Mouse (Mus musculus) neural tube, embryonic 15.5 days (tissue): ENCODE measurements at regions not wholly inside any gene's neighbourhood (a gene's known extent, or its start where the extent isn't known, plus 50 kb on each side); places are given as distances from the start of the nearest gene placed in this dataset.
A peak's percentile ranks its signal among the peaks of the same experiment; 100 is the strongest.

ENCODE experiments used
- ATAC-seq: fragments of 200-750 bp; cut with Nextera tagmentation; 2 replicates; pipeline ENCODE4 v1.8.0; 2017; ENCODE audit warnings: mild to moderate bottlenecking, moderate TSS enrichment, moderate library complexity; ENCODE audit not compliant: low FRiP score
- H3K27ac ChIP-seq: fragments of 300-500 bp; sonication (generic); replicated peaks from 2 replicates; pipeline ENCODE4 v1.5.1; 2015; ENCODE audit warnings: mild to moderate bottlenecking, inconsistent platforms
- H3K27me3 ChIP-seq: fragments of 300-500 bp; sonication (generic); replicated peaks from 2 replicates; pipeline ENCODE4 v1.6.1; 2015; ENCODE audit warnings: inconsistent platforms
- H3K36me3 ChIP-seq: fragments of 300-500 bp; sonication (generic); 2 replicates; pipeline ENCODE4 v1.6.1; 2015; ENCODE audit warnings: inconsistent platforms
- H3K4me1 ChIP-seq: fragments of 300-500 bp; sonication (generic); 2 replicates; pipeline ENCODE4 v1.6.1; 2015; ENCODE audit warnings: inconsistent platforms
- H3K4me2 ChIP-seq: fragments of 300-500 bp; sonication (generic); 2 replicates; pipeline ENCODE4 v1.6.1; 2015; ENCODE audit warnings: inconsistent platforms, mild to moderate bottlenecking, moderate library complexity
- H3K4me3 ChIP-seq: fragments of 300-500 bp; sonication (generic); replicated peaks from 2 replicates; pipeline ENCODE4 v1.5.1; 2015; ENCODE audit warnings: mild to moderate bottlenecking, inconsistent platforms
- H3K9ac ChIP-seq: fragments of 300-500 bp; sonication (generic); replicated peaks from 2 replicates; pipeline ENCODE4 v1.6.1; 2015; ENCODE audit warnings: mild to moderate bottlenecking, inconsistent platforms
- H3K9me3 ChIP-seq: fragments of 300-500 bp; sonication (generic); replicated peaks from 2 replicates; pipeline ENCODE4 v1.6.1; 2016; ENCODE audit warnings: inconsistent platforms
- WGBS: fragments of 180-500 bp; shearing (Covaris S2); methylation state at CpG from one replicate; pipeline ENCODE4 v1.1.7; 2015; ENCODE audit warnings: mixed read lengths; 5-methylcytosine and 5-hydroxymethylcytosine counted together

DNA sequence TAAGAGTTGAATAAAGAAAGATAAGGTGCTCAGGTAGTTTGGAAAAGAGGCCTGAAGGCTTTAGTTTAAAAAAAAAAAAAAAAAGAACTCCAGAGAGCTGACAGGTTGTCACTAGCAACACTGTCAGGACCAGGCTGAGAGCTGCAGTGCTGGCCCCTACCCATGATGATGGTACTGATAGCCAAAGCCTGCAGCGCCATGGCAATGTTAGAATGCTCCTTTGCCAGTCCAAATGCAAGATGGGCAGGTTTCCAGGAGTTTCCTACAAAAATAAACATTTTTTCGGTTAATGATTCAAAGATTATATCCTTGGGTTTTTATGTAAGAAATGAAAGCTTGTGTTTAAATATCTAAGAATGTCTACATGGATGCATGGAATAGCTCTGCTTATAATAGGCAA lies 441.9 kb downstream of the Triml1 start:
- Histone ChIP-seq H3K9ac (no peak overlapping the region), H3K9me3 (no peaks in the 10 kb centered on the region), H3K27me3 (no peaks in the 10 kb centered on the region), H3K36me3 (no peaks in the 10 kb centered on the region), H3K4me2 (no peak overlapping the region), H3K4me3 (no peak overlapping the region), H3K4me1 (no peaks in the 10 kb centered on the region), H3K27ac (no peak overlapping the region)
- no peak for ATAC-seq
- WGBS = 87% methylated on average over 2 of the region's 2 CpGs

DNA sequence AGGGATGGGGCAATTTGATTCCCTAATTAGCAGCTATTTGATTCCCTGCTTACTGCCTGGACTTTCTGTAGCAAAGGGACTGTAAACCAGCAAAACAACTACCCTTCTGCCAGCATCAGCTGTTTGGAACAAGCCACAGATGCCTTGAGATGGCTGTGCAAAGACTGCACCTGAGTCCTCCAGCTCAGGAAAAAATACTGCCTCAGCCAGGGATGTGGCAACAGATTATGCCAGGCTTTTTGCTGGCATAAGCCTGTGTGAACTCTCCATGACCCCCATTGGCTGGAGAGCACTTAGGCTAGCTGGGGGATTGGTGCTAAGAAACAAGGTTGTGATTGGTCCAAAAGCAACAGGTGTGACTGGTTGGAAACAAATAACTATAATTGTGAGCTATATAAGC lies 442.9 kb downstream of the Triml1 start:
- H3K9me3 ChIP-seq = no peaks in the 10 kb centered on the region
- H3K36me3 ChIP-seq = no peaks in the 10 kb centered on the region
- H3K4me1 ChIP-seq = no peaks in the 10 kb centered on the region
- ATAC-seq = 0 out of 2 replicates have a peak, but pooled peaks have one; percentile 50
- H3K27ac ChIP-seq = no peak overlapping the region
- no peak overlapping the region for H3K9ac ChIP-seq
- no peak overlapping the region for H3K4me3 ChIP-seq
- no peak overlapping the region for H3K4me2 ChIP-seq
- no peaks in the 10 kb centered on the region for H3K27me3 ChIP-seq
